Mouse (Mus musculus) cortical plate, adult 2 months (tissue): ENCODE results near the gene Serpinb12. TPM values are rescaled to one million over a fixed set of nuclear protein-coding genes. Genes with fewer than 3 reads are reported as not detected.

Experiments used
- H3K27ac ChIP-seq: fragments of 200-500 bp; 2 replicates; pipeline ENCODE4 v1.5.1; 2012; ENCODE audit warnings: low read length, control low read depth, inconsistent platforms; ENCODE audit not compliant: insufficient read depth
- H3K4me1 ChIP-seq: fragments of 200-500 bp; 2 replicates; pipeline ENCODE4 v1.6.1; 2011; ENCODE audit warnings: low read length; ENCODE audit not compliant: control insufficient read depth, insufficient read depth
- H3K4me3 ChIP-seq: fragments of 200-500 bp; 2 replicates; pipeline ENCODE4 v1.5.1; 2011; ENCODE audit warnings: mild to moderate bottlenecking, low read length, control low read depth; ENCODE audit not compliant: insufficient read depth
- CTCF ChIP-seq: fragments of 200-500 bp; IDR thresholded peaks from 2 replicates; pipeline ENCODE4 v1.5.1; 2011; ENCODE audit warnings: mild to moderate bottlenecking, control low read depth, low read length; ENCODE audit not compliant: insufficient read depth; ENCODE audit errors: extremely low read depth
- POLR2A ChIP-seq: fragments of 200-500 bp; IDR thresholded peaks from 2 replicates; pipeline ENCODE4 v1.6.1; 2011; ENCODE audit warnings: mild to moderate bottlenecking, low read length, control low read depth; ENCODE audit not compliant: insufficient read depth; ENCODE audit errors: extremely low read depth
- polyA plus RNA-seq: library from polyadenylated mRNA; depleted of rRNA; stranded (reverse); fragments of >200 nt; gene quantifications from 2 replicates; pipeline ENCODE4 v1.2.3, GENCODE M21; 2012; rRNA removed

Serpinb12 gene
- polyA plus RNA-seq, 1 experiment = not detected

DNA sequence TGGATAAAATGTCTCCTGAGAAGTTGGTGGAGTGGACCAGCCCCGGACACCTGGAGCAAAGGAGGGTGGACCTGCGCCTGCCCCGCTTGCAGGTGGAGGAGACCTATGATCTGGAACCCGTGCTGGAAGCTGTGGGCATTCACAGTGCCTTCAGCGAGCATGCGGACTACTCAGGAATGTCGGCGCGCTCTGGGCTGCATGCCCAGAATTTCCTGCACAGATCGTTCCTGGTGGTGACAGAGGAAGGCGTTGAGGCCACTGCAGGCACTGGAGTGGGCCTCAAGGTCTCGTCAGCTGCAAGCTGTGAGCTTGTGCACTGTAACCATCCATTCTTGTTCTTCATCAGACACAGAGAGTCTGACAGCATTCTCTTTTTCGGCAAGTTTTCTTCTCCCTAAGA, 66.2 kb downstream of the Serpinb12 start:
- H3K27ac ChIP-seq = no peak overlapping the region
- H3K4me1 ChIP-seq = no peaks in the 10 kb centered on the region
- no peak overlapping the region for H3K4me3 ChIP-seq
- no peak for TF ChIP-seq CTCF
- no peak for TF ChIP-seq POLR2A

DNA sequence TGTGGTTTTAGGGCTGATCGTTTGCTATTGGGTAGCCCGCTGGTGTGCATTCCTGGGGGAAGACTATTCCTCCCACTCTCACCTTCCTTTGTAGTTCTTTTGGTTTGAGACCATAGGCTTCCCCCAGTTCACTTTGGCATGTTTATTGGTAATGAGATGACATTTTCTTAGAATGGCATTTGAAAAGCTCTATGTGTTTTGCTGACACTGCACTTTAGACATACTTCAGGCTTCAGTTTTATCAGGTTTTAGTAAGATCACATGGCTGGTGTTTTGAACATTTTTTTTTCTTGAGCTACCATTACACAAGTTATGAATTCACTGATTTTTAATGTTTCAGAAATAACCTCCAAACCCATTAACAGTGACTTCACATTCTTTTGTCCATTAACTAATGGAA, 67.5 kb downstream of the Serpinb12 start:
- Histone ChIP-seq H3K4me3 (no peak overlapping the region), H3K27ac (no peak overlapping the region), H3K4me1 (no peaks in the 10 kb centered on the region)
- TF ChIP-seq CTCF (no peak), POLR2A (no peak)

DNA sequence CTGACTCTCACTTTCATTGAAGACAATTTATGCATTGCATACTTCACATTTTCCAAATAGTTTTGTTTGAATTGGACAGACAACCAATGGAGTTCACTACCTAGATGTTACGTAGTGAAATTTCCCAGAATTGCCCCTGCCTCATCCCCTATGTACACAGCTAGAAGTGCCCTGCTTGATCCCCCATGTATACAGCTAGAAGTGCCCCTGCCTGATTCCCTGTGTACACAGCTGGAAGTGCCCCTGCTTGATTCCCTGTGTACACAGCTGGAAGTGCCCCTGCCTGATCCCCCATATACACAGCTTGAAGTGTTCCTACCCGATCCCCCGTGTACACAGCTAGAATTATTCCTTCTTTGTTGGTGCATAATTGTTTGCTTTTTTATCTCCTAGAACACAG, 72.1 kb downstream of the Serpinb12 start:
- Histone ChIP-seq H3K4me3 (no peak overlapping the region), H3K27ac (no peak overlapping the region), H3K4me1 (no peaks in the 10 kb centered on the region)
- TF ChIP-seq CTCF = no peak

Other genes with a start within 250 kb of the Serpinb12 start
- gene Bcl2, start 220.2 kb upstream of the Serpinb12 start, polyA plus RNA-seq = 4.5 and 4.7 TPM in 2 replicates
- gene Kdsr, start 174.7 kb upstream of the Serpinb12 start, polyA plus RNA-seq = 18.7 and 20.5 TPM in 2 replicates
- gene Vps4b, start 137.7 kb upstream of the Serpinb12 start, polyA plus RNA-seq = 23.6 and 26.7 TPM in 2 replicates
- 0.08 and 0.13 TPM in 2 replicates for gene Serpinb5, start 73.3 kb upstream of the Serpinb12 start, polyA plus RNA-seq
- not detected in 2 replicates for gene Serpinb13, start 46.5 kb downstream of the Serpinb12 start, polyA plus RNA-seq
- gene Serpinb3a, start 117.9 kb downstream of the Serpinb12 start, polyA plus RNA-seq = not detected in 2 replicates
- not detected in 2 replicates for gene Serpinb3d, start 149.1 kb downstream of the Serpinb12 start, polyA plus RNA-seq